Mouse (Mus musculus): ENCODE measurements around the gene Slc35c2. TPM values are rescaled to one million over a fixed set of nuclear protein-coding genes. Genes with fewer than 3 reads are reported as not detected.

The Slc35c2 gene
- polyA plus RNA-seq, 1 experiment from 2014 or later = 69.2 TPM

DNA sequence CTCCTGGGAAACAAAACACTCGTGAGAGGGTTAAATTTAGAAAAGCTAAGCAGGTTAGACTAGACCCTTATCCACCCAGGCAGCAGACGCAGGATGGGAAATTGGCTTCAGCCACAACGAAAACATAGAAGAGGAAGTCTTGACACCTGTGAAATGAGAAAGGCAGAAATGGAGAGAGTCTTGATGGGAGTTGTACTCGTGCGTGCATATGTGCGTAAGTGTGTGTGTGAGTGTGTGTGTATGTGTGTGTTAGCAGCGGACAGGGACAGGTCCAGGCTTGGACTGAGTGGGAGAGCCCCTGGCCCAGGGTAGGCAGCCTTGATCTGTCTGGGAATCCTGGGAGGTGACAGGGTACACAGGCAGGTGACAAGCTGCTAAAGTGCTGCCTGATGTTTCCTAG, 16.8 kb downstream of the Slc35c2 start:
- H3K27me3 ChIP-seq = no peaks in the 10 kb centered on the region
- H3K4me2 ChIP-seq = no peak overlapping the region
- no peak overlapping the region for H3K27ac ChIP-seq (replicated peaks)
- H3K9me3 ChIP-seq = no peaks in the 10 kb centered on the region
- WGBS = 54% methylated on average over 7 of the region's 7 CpGs
- no peak overlapping the region for H3K4me3 ChIP-seq
- H3K4me1 ChIP-seq (replicated peaks) = peaks cover 54% of the 10 kb centered on the region
- no peak for ATAC-seq (ENCODE audit: low FRiP score, low read depth)
- no peaks in the 10 kb centered on the region for H3K36me3 ChIP-seq
- no peak overlapping the region for H3K9ac ChIP-seq

- no peaks in the 10 kb centered on the region; the same call in 1 of the 2 replicates for H3K27me3 ChIP-seq
These were observed 20.9 kb downstream of the Slc35c2 start for GRCm38 (mm10) chr2:165266739-165267138.

DNA sequence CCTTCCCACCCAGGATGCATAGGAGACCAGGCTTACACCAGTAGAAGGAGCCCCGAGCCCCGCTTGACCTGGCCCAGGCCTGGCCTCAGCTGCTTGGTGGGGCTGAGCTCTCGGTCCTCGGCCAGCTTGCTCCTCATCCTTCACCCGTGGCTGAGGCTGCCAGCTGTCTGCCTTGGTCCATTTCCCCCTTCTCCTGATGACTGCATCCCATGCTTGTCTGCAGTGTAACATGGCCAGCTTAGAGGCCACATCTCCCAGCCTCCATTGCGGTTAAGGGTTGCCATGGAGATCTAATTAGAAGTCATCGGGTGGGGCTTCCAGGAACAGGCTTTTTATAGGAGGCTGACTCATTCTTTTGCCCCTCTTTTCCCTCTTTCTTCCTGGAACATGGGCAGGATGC, 23.8 kb downstream of the Slc35c2 start:
- no peak overlapping the region for H3K4me2 ChIP-seq
- no peaks in the 10 kb centered on the region; the same call in 1 of the 2 replicates for H3K27me3 ChIP-seq
- no peak overlapping the region for H3K27ac ChIP-seq (replicated peaks)
- 37% methylated on average over 7 of the region's 7 CpGs for WGBS
- ATAC-seq (ENCODE audit: low FRiP score, low read depth) = no peak; the same call in 1 of the 2 replicates
- no peak overlapping the region for H3K4me3 ChIP-seq
- H3K36me3 ChIP-seq = no peaks in the 10 kb centered on the region
- no peaks in the 10 kb centered on the region for H3K9me3 ChIP-seq
- H3K9ac ChIP-seq = no peak overlapping the region
- peaks cover 30% of the 10 kb centered on the region for H3K4me1 ChIP-seq (replicated peaks)

More at GRCm38 (mm10) chr2:165266739-165267138, 20.9 kb downstream of the Slc35c2 start:
- Histone ChIP-seq H3K4me3 (no peak overlapping the region), H3K4me2 (0 out of 2 replicates have a peak overlapping the region, but pooled peaks have one; percentile 13), H3K36me3 (no peaks in the 10 kb centered on the region), H3K4me1 (replicated peaks) (peaks cover 42% of the 10 kb centered on the region), H3K9me3 (no peaks in the 10 kb centered on the region), H3K9ac (peak overlapping the region; percentile 2; the same call in 1 of the 2 replicates), H3K27ac (replicated peaks) (no peak overlapping the region)
- ATAC-seq (ENCODE audit: low FRiP score, low read depth) = no peak
- WGBS = 4% methylated on average over 12 of the region's 12 CpGs

DNA sequence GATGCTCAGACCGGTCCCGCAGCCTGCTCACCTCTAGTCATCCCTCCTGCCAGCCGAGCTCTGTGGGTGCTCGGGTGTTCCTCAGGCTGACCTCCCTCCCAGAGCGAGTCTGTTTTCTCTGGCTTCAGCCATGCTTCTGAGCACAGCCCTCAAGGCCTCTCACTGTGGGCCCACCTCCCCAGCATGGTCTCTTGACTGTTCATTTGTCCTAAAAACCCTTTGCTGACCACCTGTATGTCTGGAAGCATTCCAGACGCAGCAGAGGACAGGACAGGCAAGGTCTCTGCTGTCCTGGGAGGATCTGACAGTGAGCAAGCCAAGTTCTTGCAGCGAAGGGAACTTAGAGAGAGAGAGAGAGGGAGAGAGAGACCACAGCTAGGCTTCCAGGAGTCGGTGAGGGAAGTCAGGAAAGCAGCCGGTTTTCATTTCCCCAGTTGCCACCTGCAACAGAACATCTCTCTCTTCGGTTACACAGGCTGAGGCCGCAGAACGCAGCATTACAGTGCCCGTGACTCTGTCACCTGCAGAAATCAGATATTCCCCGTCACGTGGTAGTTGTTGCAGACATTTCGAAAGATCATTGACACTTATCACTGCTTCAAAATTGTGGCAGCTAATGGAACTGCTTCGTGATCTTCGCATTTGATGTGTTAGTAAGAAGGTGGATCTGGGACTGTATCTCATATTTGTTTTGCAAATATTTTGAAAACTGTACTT, 25.2 kb downstream of the Slc35c2 start:
- Histone ChIP-seq H3K4me2 (no peak overlapping the region), H3K9ac (no peak overlapping the region), H3K4me1 (replicated peaks) (peaks cover 39% of the 10 kb centered on the region), H3K27me3 (peaks cover 3% of the 10 kb centered on the region), H3K4me3 (no peak overlapping the region), H3K36me3 (no peaks in the 10 kb centered on the region), H3K9me3 (no peaks in the 10 kb centered on the region), H3K27ac (replicated peaks) (no peak overlapping the region)
- no peak for ATAC-seq (ENCODE audit: low FRiP score, low read depth)
- WGBS = 60% methylated on average over 18 of the region's 18 CpGs

- H3K4me1 ChIP-seq (replicated peaks) = peaks cover 36% of the 10 kb centered on the region
- no peak for ATAC-seq (ENCODE audit: low FRiP score, low read depth)
These were observed 27.8 kb downstream of the Slc35c2 start for GRCm38 (mm10) chr2:165259859-165260258.

GRCm38 (mm10) chr2:165258321-165258720, 29.3 kb downstream of the Slc35c2 start:
- Histone ChIP-seq H3K9me3 (no peaks in the 10 kb centered on the region), H3K27ac (replicated peaks) (no peak overlapping the region), H3K4me2 (no peak overlapping the region), H3K27me3 (peaks cover 9% of the 10 kb centered on the region), H3K4me1 (replicated peaks) (peaks cover 38% of the 10 kb centered on the region), H3K36me3 (no peaks in the 10 kb centered on the region), H3K4me3 (no peak overlapping the region), H3K9ac (no peak overlapping the region)
- 70% methylated on average over 6 of the region's 6 CpGs for WGBS
- ATAC-seq (ENCODE audit: low FRiP score, low read depth) = no peak

More at GRCm38 (mm10) chr2:165259859-165260258, 27.8 kb downstream of the Slc35c2 start:
- Histone ChIP-seq H3K27me3 (peaks cover 9% of the 10 kb centered on the region), H3K36me3 (no peaks in the 10 kb centered on the region), H3K9ac (no peak overlapping the region), H3K4me3 (no peak overlapping the region), H3K4me2 (no peak overlapping the region), H3K9me3 (no peaks in the 10 kb centered on the region), H3K27ac (replicated peaks) (no peak overlapping the region)
- WGBS = 66% methylated on average over 8 of the region's 8 CpGs

DNA sequence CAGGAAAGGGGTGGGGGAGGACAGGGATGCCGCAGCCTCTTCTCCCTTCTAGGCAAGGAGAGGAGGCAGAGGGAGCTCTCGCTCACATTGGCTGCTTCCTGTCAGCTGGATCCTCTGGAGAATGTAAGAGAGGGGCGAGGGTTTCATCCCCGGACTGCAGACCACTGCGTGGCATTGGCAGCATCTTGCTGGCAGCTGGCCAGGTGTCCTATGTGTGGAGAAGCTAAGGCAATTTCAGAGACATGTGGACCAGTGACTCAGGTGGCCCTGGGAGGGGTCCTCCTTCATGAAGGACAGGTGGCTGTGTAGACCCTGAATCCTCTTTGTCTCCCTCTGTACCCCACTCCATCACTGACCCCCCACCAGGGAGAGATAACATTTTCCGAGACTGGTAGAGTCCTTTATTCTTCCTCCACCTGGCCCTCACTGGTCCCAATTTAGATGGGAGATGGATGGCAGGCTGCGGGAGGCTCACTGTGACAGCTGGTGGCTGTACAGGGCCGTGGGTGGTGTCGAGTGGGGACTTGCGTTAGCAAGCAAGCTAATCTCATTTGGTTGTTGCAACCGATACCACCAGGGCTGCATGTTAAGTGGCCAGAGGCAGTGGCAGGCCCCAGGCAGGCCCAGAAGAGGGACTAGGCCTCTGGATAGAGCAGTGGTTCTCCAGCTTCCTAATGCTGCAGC, 30.4 kb downstream of the Slc35c2 start:
- Histone ChIP-seq H3K4me2 (no peak overlapping the region), H3K4me3 (no peak overlapping the region), H3K4me1 (replicated peaks) (peaks cover 36% of the 10 kb centered on the region), H3K9ac (no peak overlapping the region), H3K27ac (replicated peaks) (no peak overlapping the region), H3K36me3 (no peaks in the 10 kb centered on the region), H3K27me3 (peaks cover 9% of the 10 kb centered on the region), H3K9me3 (no peaks in the 10 kb centered on the region)
- WGBS = 40% methylated on average over 11 of the region's 11 CpGs
- ATAC-seq (ENCODE audit: low FRiP score, low read depth) = no peak

DNA sequence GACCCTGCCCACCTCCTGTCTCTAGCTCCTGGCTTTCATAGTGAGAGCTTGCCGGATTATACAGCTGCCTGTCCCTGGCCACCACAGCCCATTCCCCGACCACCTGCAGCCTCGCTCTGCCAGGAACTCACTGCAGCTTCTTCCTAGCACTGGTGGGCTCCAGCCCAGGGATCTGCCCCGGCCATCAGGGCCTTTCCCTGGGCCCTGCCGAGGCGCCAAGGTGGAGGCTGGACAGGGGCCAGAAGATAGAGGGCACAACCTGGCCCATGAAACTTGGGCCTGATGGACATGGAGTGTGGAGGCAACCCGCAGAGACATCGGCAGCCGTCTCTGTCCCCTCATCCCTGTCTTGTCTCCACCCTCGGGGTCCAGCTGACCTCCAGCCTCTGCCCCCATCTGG, 31.5 kb downstream of the Slc35c2 start:
- no peak for ATAC-seq (ENCODE audit: low FRiP score, low read depth)
- peaks cover 11% of the 10 kb centered on the region for H3K27me3 ChIP-seq
- 65% methylated on average over 10 of the region's 10 CpGs for WGBS
- H3K9me3 ChIP-seq = no peaks in the 10 kb centered on the region
- no peak overlapping the region for H3K27ac ChIP-seq (replicated peaks)
- no peak overlapping the region for H3K4me3 ChIP-seq
- no peaks in the 10 kb centered on the region for H3K36me3 ChIP-seq
- H3K9ac ChIP-seq = no peak overlapping the region
- H3K4me2 ChIP-seq = no peak overlapping the region
- peaks cover 33% of the 10 kb centered on the region for H3K4me1 ChIP-seq (replicated peaks)

GRCm38 (mm10) chr2:165253867-165254266, 33.8 kb downstream of the Slc35c2 start:
- peaks cover 11% of the 10 kb centered on the region for H3K27me3 ChIP-seq
- WGBS = 10% methylated on average over 10 of the region's 10 CpGs
- H3K9ac ChIP-seq = no peak overlapping the region
- H3K4me2 ChIP-seq = no peak overlapping the region
- peak; percentile 59 for ATAC-seq (ENCODE audit: low FRiP score, low read depth)
- peaks cover 40% of the 10 kb centered on the region for H3K4me1 ChIP-seq (replicated peaks)
- no peaks in the 10 kb centered on the region for H3K36me3 ChIP-seq
- H3K4me3 ChIP-seq = no peak overlapping the region
- no peaks in the 10 kb centered on the region for H3K9me3 ChIP-seq
- no peak overlapping the region for H3K27ac ChIP-seq (replicated peaks)

DNA sequence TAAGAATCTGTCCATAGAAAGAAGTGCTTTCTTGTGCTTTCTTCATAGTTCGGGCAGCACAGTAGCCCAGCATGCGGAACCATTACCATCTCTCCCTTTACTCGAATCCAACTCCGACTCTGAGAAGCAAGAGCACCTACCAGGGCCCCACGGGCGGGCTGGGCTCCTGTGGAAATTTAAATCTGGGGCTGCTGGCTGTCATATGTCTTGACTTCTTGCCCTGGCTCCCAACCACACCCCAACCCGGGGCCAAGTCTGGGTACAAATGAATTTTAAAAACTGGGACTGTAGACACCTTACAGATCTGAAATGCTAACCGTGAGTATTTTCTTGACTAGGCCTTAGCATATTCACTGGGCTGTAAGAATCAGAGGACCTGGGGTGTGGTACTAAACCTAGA, 34.4 kb downstream of the Slc35c2 start:
- H3K9ac ChIP-seq = no peak overlapping the region
- H3K27me3 ChIP-seq = peaks cover 11% of the 10 kb centered on the region
- H3K36me3 ChIP-seq = no peaks in the 10 kb centered on the region
- H3K4me1 ChIP-seq (replicated peaks) = peaks cover 35% of the 10 kb centered on the region
- H3K4me2 ChIP-seq = no peak overlapping the region
- H3K9me3 ChIP-seq = no peaks in the 10 kb centered on the region
- H3K27ac ChIP-seq (replicated peaks) = no peak overlapping the region
- WGBS = 76% methylated on average over 8 of the region's 8 CpGs
- no peak overlapping the region for H3K4me3 ChIP-seq
- ATAC-seq (ENCODE audit: low FRiP score, low read depth) = no peak

- peaks cover 9% of the 10 kb centered on the region; the same call in 1 of the 2 replicates for H3K27me3 ChIP-seq
- 44% methylated on average over 9 of the region's 9 CpGs for WGBS
- no peak overlapping the region for H3K4me3 ChIP-seq
- H3K4me1 ChIP-seq (replicated peaks) = peaks cover 34% of the 10 kb centered on the region
- H3K4me2 ChIP-seq = no peak overlapping the region
- no peak overlapping the region for H3K27ac ChIP-seq (replicated peaks)
- no peak for ATAC-seq (ENCODE audit: low FRiP score, low read depth)
- no peaks in the 10 kb centered on the region for H3K9me3 ChIP-seq
- H3K9ac ChIP-seq = no peak overlapping the region
- H3K36me3 ChIP-seq = no peaks in the 10 kb centered on the region
These were observed 34.9 kb downstream of the Slc35c2 start for GRCm38 (mm10) chr2:165252801-165253200.

DNA sequence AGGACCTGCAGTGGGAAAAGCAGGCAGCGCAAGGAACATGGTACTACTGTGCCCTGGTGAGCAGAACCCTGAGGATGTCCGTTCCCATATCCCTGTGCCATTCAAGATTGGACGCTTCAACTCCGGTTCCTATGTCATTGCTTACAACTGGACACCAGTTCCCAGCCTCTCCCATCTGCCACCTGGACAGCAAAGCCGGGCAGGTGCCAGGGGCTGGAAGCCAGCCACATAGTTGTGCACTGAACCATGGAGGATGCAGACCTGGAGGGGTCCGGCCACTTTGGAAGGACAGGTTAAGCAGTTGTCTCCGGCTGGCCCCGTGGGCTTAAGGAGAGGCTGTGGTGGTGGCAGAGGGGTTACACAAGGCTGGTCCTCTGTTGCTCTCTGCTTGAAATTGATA, 35.3 kb downstream of the Slc35c2 start:
- no peak for ATAC-seq (ENCODE audit: low FRiP score, low read depth)
- 58% methylated on average over 8 of the region's 8 CpGs for WGBS
- H3K9ac ChIP-seq = no peak overlapping the region

More for the DNA sequence above, 35.3 kb downstream of the Slc35c2 start:
- Histone ChIP-seq H3K4me3 (no peak overlapping the region), H3K9me3 (no peaks in the 10 kb centered on the region), H3K4me1 (replicated peaks) (peaks cover 32% of the 10 kb centered on the region), H3K27ac (replicated peaks) (no peak overlapping the region), H3K4me2 (no peak overlapping the region), H3K27me3 (peaks cover 9% of the 10 kb centered on the region; the same call in 1 of the 2 replicates), H3K36me3 (no peaks in the 10 kb centered on the region)
